Mouse (Mus musculus) ES-Bruce4 (cell line): ENCODE measurements around the gene Col5a1.

Experiments used
- CTCF ChIP-seq: IDR thresholded peaks from one replicate; pipeline ENCODE4 v1.8.1; 2011; ENCODE audit warnings: low read depth, low read length
- POLR2A ChIP-seq: IDR thresholded peaks from one replicate; pipeline ENCODE4 v1.8.1; 2011; ENCODE audit warnings: low read length; ENCODE audit not compliant: insufficient read depth

DNA sequence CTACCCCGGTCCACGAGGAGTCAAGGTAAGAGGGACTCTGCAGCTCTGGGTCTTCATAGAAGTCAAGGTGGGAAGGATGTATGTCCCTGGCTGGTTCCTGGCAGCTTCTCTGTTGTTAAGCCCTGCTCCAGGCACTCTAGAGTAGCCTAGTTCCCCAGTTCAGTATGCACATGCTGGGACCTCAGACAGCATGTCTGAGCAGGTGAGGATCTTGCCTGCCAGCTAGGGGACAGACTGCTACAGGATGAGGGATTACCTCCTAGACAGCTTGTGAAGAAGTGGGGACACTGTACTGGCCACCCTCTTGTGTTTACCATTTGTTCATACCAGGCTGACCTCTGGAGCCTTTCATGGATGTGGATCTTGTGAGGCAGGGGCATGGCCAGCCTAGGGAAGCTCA, 94.8 kb downstream of the Col5a1 start:
- TF ChIP-seq POLR2A (no peak), CTCF (no peak)
